Mouse (Mus musculus) large intestine, adult 2 months (tissue): ENCODE results near the gene Rbm28. TPM values are rescaled to one million over a fixed set of nuclear protein-coding genes. Genes with fewer than 3 reads are reported as not detected.
A peak's percentile ranks its signal among the peaks of the same experiment; 100 is the strongest.

Experiments used
- DNase-seq: peaks from one replicate; pipeline ENCODE4 v3.0.0-alpha.2; 2012; ENCODE audit warnings: low read depth, low spot score
- WGBS: fragments of 180-500 bp; shearing (Covaris S2); methylation state at CpG from one replicate; pipeline ENCODE4 v1.1.7; 2018; 5-methylcytosine and 5-hydroxymethylcytosine counted together
- polyA plus RNA-seq: library from polyadenylated mRNA; depleted of rRNA; stranded (reverse); fragments of >200 nt; gene quantifications from 2 replicates; pipeline ENCODE4 v1.2.3, GENCODE M21; 2012; rRNA removed

The Rbm28 gene
- 3.9 and 5.7 TPM in 2 replicates for polyA plus RNA-seq

DNA sequence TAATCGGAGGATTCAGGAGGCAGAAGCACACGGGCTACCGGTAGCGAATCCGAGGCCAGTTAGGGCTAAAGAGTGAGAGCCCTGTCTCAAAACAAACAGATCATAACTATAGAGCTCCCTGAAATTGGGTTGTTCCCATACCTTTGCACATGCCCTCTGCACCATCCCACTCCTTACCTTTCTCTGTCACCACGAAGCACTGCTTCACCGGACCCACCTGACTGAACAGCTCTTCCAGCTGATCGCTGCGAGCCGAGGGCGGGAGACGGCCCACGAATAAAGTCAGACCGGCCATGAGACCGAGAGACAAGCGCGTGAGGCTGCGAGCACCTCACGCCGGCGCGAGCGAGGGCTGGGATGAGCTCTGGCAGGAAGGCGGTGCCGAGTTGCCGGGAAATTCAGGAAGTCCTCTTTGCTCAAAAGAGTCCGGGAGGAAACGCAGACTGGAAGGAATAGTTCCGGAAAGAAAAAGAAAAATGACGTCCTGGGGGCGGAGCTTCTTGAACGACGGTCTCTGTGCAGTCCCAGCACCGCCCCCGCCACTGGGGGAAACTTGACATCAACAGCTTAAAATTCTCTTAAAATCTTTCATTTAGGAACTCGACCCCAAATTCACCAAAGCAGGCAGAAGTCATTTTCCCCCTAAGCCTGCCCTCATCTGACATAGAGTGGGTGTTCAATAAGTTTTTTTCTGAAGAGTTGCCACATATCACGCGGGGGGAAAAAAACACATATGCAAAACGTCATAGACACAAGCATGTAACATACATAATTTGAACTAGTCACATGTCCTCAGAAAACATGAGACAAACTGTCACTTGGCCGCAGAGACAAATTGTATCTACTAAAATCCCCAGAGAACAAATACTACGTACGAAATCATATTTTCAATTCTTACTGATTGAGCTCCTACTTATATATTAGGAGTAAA is at the start of gene Rbm28:
Gene Rbm28, minus strand, starts transcription at position 693 of the 931 bp plus-strand sequence.
- peak; percentile 93 for DNase-seq
- WGBS, result 6% methylated on average over 42 of the region's 42 CpGs

DNA sequence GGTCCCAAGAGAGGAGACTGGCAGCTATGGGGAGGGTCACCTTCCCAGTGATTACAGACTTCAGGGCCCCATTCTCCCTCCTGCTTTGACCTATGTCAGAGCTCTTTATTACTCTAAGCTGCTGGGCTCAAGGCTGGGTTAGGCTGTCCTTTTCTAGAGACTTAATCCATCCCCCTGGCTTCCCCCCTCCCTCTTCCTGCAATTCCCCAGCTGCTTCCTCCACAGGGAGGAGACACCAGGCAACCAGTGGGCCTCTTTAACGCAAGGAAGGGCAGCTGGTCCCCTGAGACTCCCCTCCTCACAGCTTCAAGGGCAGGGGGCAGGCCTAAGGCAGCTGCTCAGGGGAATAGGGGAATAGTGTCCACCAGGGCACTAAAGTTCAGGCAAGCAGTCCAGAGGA is 49.4 kb upstream of the Rbm28 start:
- no peak for DNase-seq

DNA sequence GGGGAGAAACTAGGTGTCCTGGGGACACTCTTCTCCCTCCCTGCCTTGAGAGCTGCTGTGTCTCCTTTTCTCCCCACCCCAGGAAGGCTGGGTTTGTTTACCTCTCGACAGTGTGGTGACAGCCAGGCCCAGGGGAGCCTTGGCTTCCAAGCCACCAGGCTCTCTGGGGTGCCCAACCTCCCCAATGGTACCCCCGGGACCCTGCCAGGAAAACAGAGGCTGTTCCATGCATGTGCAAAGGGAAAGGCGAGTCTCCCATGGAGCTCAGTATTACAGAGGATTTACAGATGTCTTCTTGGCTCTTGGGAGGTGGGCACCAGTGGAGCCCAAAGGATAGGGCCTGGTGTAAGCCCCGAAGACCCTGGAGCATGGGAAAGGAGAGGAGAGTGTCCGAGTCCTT is 48.6 kb upstream of the Rbm28 start:
- 82% methylated on average over 5 of the region's 5 CpGs for WGBS
- no peak for DNase-seq

More for the DNA sequence above, 49.4 kb upstream of the Rbm28 start:
- WGBS, result 24% methylated on average over 1 of the region's 1 CpGs

DNA sequence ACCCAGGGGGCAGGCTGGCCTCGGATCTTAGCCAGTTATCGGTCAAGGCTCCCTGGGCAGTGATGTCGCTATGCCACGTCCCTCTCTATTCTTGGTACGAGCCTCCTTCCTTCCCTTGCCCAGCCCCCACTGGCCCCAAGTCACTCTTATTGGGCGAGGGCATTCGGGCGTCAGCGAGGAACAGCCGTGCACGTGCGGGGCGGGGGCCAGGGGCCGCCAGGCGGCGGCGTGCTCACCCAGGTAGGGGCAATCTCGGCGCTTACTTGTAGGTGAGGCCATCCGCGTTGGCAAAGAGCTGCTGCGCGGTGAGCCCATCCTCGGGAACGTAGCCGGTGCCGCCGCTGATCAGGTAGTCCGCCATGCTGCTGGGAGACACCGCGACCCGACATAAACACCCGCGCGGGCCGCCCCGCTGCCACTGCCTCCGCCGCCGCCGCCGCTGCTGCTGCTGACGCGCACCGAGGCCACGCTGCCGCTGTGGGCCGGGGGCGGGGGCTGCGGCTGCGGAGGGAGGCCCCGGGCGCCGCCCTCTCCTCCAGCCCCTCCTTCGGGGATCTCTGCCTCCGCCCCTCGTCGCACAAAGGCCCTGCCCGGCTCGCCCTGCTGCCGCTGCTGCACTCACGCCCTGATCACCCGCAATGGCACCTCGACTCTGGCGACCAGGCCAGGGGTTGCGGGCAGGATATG is 47.1 kb upstream of the Rbm28 start:
- under 1% methylated on average over 66 of the region's 66 CpGs for WGBS
- no peak for DNase-seq

DNA sequence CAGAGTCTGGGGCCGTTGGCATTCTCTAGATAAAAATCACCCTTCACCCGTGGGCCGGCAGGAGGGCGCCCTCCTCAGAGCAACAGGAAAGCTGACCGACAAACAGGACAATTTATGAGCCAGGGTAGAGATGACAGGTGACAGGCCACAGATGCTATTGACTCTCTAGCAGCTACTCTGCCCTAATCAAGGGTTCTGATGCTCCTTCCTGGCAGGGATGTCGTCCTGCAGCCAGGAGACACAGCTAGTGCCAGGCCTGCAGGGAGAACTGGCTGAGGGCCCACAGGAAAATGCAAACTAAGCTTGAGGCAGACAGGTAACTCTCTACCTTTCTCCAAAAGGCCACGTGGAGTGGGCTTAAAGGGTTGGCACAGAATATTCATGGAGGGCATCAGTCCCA is 46.3 kb upstream of the Rbm28 start:
- DNase-seq, result no peak
- 27% methylated on average over 7 of the region's 7 CpGs for WGBS

DNA sequence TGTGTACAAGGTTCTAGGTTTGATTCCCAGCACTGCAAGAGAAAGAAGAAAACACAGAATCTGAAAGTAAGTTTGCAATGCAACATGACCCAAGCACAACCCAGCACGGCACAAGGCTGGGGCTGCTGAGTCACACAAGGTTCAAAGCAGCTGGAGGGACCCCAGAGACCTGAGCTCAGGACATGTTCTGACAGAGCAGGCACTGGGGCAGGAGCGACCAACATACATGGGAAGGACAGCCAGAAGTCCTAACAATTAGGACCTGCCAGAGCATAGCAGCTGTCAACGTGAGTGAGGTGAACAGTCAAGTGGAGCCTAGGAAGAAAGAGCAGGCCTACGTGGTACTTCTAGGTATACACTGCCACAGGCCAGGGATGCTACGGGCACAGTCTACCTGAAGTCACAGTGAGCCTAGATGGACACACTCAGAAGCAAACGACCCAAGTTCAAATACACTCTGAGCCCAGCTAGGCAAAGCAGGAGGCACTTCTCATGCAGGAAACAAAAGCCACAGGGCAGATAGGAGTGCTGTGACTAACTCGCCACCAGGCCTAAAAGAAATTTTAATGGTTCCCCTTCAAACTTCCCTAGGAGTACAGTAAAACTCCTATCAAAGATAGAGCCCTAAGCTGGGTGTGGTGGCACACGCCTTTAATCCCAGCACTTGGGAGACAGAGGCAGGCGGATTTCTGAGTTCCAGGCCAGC is 45.6 kb upstream of the Rbm28 start:
- WGBS, result 79% methylated on average over 9 of the region's 9 CpGs
- no peak for DNase-seq

DNA sequence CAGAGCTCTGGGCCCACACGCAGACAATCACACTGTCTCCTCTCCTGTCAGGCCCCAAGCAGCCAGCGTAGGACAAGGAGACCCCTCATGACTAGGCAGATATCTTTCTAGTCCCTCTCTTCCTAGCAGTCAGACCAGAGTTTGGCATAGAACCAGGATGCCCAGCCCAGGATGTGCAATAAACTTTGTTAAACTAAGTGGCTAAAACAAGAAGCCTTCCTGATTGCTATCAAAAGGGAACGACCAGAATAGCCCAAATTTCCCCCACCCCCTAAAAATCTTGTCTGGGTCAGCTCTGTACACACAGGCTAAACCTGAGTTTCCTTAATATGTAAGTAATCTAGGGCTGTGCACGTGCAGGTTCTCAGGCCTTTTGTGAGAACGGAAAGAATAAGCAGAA is 43.4 kb upstream of the Rbm28 start:
- 58% methylated on average over 5 of the region's 5 CpGs for WGBS
- no peak for DNase-seq

DNA sequence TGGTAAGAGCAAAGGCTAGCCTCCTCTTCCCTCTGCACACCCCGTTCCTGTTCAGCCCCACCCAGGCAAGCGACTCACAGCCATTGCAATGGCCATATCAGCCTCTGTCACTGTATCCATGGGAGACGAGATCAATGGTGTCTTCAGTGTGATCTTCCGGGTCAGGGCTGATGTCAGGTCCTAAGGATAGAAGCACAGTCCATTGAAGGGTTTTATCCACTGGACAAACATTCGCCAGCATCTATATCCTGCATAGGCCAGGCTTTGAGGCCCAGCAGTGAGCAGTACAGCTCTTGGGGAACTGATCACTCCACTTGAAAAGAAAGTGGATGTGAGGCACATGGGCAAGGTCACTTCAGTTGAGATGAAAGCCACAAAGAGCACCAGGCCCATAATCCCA is 42.2 kb upstream of the Rbm28 start:
- DNase-seq, result no peak
- WGBS, result 79% methylated on average over 5 of the region's 5 CpGs

DNA sequence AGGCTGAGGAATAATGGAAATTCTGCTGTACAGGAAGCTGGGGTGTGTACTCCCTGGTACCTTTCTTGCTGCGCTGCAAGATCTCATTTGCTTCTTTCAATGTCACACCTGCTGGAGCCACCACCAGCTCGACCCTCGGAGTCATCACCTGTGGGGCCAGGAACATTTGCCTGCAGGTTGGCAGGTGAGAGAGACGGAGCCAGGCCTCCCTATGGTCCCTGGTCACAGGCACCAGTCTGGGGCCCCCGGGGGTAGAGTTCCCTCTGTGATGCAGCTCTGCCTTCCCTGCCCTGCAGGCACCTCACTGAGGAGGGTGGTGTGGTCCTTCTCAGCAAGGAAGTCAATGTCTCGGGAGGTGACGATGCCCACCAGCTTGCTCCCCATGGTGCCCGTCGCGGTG is 41.2 kb upstream of the Rbm28 start:
- WGBS, result 93% methylated on average over 10 of the region's 10 CpGs
- no peak for DNase-seq

DNA sequence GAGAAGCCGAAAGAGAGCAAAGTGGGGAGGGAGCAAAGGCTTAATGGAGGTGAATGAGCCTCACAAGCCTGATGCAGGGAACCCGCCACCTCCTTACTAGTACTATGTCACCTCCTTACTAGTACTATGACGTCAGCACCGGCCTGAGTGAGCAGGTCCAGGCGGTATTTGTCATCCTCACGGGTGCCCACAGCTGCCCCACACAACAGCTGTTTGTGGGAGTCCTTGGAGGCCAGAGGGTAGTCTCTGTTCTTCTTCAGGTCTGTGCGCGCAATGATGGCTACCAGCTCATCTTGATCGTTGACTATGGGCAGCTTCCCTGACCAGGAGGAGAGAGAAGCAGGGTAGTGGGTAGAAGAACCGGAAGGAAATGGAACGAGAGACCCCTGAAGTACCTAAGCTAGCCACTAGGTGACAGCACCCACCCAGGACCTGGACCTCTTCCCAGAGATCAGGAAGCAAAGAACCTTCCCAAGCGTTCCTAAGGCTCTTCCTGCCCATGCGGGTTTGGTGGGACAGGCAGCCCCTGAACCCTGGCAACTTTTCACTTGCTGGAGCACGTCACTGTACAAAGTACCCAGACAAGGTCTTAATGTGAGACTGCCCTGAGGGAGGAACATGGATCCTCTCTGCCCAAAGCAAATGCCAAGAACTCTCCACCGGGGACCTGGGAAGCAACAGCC is 40.3 kb upstream of the Rbm28 start:
- 61% methylated on average over 15 of the region's 15 CpGs for WGBS
- DNase-seq, result no peak

DNA sequence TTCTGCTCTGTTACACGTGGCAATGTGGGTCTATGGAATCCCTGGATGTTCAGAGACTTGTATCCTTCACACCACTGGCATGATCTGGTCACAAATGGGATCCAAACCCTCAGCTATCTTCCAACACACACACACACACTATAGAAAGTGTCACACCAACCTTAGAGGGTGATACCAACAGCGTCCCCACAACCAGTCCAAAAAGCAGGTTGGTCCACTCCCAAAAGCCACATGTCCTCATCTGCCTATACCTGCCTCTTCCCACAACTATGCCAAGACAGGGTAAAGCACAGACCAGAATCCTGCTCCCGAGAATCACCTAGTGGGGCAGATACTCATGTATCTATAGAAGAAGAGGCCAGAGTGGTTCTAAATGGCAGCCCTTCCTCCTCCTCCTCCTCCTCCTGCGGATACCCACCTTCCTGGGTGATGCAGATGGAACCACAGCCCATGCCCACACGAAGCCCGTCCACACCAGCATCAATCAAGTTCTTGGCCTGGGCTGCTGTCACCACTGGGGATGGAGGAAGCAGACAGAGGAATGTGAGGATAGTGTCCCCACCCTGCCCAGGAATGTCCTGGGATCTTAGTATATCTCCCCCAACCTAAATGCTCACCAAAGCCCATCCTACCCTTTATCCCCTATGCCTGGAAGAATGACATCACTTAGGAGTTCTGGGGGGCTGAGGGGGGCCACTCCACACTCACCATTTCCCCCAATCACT is 39.2 kb upstream of the Rbm28 start:
- DNase-seq, result no peak
- 89% methylated on average over 6 of the region's 6 CpGs for WGBS

DNA sequence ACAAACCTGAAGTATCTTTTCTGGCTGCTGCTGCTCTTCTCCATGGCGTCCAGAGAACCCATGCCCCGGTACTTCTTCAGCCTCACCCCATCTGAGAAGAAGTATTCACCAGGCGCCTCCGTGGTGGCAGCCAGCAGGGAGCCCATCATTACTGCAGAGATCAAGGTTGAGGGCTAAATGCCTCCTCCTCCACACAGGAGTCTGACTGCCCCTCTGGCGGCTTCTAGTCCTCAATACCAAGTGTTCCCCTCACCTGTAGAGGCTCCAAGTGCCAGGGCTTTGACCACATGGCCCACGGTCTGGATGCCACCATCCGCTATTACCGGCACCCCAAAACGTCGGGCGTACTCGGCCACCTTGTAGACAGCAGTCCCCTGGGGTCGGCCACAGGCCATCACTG is 38.3 kb upstream of the Rbm28 start:
- DNase-seq, result no peak
- WGBS, result 93% methylated on average over 13 of the region's 13 CpGs

DNA sequence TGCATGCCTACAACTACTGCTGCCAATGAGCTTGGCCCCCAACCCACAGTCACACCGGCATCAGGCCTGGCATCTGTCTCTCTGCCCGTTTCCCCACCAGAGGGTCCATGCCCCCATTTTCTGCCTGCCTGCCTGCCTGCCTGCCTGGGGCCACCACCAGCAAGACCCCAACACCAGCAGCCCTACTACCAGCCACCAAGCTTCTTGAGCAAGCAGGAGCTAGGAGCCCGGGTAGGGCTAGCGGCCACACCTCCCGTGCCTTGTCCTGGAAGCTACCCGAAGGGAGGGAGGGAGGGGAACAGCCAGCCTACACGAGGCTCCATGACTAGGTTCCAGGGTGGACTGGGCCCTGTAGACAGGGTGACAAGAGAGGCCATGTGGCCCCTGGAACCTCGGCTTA is 37.2 kb upstream of the Rbm28 start:
- no peak for DNase-seq
- WGBS, result 73% methylated on average over 8 of the region's 8 CpGs

DNA sequence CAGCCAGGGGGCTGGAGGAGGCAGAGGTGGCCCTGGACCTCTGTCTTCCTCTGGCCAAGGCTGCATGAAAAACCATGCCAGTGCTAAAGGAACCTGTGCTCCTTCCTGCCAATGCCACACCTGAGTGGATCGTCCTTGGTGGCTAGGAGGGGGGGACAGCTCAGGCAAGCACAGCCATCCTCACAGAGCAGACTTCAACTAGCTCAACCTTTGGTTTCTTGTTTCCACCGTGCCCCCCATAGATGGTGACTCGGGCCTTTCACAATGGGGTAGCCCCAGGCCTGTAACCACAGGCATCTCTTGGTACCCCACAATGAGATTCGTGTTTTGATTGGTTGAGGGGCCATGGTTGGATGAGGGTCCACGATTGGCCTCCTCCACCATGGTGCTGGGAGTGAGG is 36.5 kb upstream of the Rbm28 start:
- WGBS, result 94% methylated on average over 5 of the region's 5 CpGs
- no peak for DNase-seq

DNA sequence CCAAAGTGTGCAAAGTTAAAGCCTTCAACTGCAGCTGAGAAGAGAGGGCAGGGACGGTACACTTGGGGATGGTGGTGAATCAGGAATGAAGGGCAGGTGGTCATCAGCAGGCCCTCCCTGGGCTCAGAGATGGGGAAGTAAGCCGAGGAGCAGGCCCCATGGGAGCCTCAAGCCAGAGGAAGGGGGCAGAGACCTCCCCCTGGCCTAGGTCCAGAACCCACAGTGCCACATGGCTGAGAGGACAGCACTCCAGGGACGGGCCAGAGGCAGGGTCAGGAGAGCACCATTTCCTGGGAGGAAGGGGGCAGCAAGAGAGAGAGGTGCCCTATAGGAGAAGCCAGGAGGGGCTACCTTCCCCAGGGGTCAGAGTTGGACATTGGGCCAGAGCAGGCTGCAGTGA is 35.7 kb upstream of the Rbm28 start:
- WGBS, result 69% methylated on average over 3 of the region's 3 CpGs
- no peak for DNase-seq

DNA sequence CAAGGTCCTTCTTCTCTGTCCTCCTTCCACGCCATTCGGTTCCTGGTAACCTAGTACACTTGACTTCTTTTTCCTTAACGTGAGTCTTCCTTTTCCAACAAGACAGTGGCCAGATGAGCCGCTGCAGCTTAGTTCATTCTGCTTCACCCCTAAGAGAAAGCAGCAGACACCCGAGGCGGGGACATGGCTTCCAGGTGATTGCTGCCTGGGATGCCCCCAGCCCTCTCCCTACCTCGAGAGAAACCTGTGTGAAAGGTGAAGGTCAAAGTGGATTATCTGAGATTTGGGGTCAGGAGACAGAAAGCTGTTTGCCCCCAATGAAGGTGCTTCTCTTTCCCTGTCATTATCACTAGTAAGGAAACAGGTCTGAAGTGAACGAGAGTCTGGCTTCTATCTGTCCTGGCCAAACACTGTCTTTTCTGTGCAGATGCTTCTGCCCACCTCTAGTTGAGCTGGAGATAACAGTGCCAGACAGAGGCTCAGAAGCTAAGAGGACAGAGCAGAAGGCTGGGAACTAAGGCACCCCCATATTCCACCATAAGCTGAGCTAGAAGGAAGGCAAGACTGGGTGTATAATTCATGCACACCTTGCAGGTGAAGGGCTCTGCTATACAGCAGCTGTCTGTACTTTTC is 34.5 kb upstream of the Rbm28 start:
- 43% methylated on average over 8 of the region's 8 CpGs for WGBS
- DNase-seq, result no peak

DNA sequence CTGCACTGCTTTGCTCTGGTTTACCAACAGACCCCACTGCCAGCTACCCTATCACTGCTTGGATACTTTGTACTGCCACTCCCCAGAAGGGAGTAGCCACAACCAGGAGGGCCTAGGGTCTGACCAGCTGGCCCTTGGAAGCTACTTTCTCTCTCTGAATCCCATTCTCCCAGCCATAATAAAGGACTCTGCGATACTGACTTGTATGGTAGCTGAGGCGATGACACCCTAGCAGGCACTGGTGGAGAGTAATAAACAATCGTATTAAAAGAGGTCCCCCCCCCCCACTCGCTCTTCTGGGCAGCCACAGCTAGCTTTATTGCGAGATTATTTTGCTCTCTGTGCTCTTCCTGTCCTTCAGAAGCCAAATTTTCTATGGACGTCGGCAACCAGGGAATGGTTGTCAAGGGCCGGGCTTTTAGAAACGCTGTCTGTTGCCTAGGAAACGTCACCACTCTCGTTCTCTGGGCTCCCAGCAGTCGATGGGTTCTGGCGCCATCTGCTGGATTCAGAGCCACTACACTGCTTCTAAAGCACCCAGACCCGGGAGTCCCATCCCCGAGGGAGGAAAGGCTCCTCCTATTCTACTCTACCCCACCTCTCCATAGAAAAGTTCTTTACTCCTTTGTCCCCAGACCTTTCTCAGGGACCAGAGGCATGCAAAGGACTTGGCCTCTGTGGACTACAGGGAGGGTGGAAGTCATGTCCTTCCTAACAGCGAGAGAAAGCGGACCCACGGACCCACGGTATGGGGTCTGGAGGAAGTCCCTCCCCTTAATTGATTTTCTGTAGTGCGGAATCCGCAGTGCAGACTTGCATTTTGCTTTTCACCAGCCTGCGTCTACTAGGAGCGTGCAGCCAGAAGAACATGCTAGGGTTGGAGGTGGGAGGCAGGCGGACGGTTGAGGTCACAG is 33.8 kb upstream of the Rbm28 start:
- 24% methylated on average over 25 of the region's 25 CpGs for WGBS
- DNase-seq, result peak; percentile 76
